Mouse (Mus musculus): ENCODE measurements at regions not wholly inside any gene's neighbourhood (a gene's known extent, or its start where the extent isn't known, plus 50 kb on each side); places are given as distances from the start of the nearest gene placed in this dataset.
A peak's percentile ranks its signal among the peaks of the same experiment; 100 is the strongest.
"Not testable (repeated sequence)": the region's sequence is repeated elsewhere in the genome, so short reads cannot be mapped to it uniquely, and the experiment has no call there.

DNA sequence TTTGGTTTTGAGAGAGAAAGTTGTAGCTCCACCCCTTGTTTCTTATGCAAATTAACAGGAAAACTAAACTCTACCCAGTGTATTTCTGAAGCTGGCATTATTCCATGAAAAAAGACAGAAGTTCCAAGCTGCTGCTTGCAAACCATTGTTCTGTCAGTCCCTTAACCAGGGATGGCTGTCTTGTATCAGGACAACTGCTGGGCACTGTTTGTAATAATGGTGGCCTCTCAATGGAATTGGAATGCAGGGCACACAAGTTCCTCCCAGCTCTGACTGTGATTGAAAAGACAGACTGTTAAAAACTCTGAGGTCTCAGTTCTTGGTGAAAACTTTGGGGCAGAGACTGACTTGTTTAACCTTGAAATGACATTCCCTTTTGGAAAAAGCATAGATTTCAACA is 516.0 kb upstream of the Fam241a start:
- Histone ChIP-seq H3K4me2 (replicated peaks) (no peak overlapping the region), H3K27me3 (no peaks in the 10 kb centered on the region), H3K9ac (replicated peaks) (no peak overlapping the region), H3K36me3 (no peaks in the 10 kb centered on the region), H3K4me3 (no peak overlapping the region), H3K9me3 (no peaks in the 10 kb centered on the region), H3K27ac (replicated peaks) (no peak overlapping the region), H3K4me1 (no peaks in the 10 kb centered on the region)
- no peak for ATAC-seq (replicated peaks)

GRCm38 (mm10) chr3:128394805-128395204 is 498.7 kb upstream of the Fam241a start:
- Histone ChIP-seq H3K9ac (replicated peaks) (no peak overlapping the region), H3K9me3 (no peaks in the 10 kb centered on the region), H3K4me3 (no peak overlapping the region), H3K4me1 (no peaks in the 10 kb centered on the region), H3K36me3 (no peaks in the 10 kb centered on the region), H3K27ac (replicated peaks) (no peak overlapping the region), H3K27me3 (no peaks in the 10 kb centered on the region), H3K4me2 (replicated peaks) (no peak overlapping the region)
- WGBS = 75% methylated on average over 3 of the region's 3 CpGs
- no peak for ATAC-seq (replicated peaks)

GRCm38 (mm10) chr3:128380579-128380978 is 484.5 kb upstream of the Fam241a start:
- no peaks in the 10 kb centered on the region for H3K27me3 ChIP-seq
- H3K27ac ChIP-seq (replicated peaks) = no peak overlapping the region
- ATAC-seq (replicated peaks) = 0 out of 2 replicates have a peak, but pooled peaks have one; percentile 32
- no peaks in the 10 kb centered on the region for H3K36me3 ChIP-seq
- H3K9ac ChIP-seq (replicated peaks) = no peak overlapping the region
- H3K4me1 ChIP-seq = no peaks in the 10 kb centered on the region
- H3K4me2 ChIP-seq (replicated peaks) = no peak overlapping the region
- H3K9me3 ChIP-seq = no peaks in the 10 kb centered on the region
- 80% methylated on average over 4 of the region's 4 CpGs for WGBS
- no peak overlapping the region for H3K4me3 ChIP-seq

GRCm38 (mm10) chr3:128369521-128370127 is 473.5 kb upstream of the Fam241a start:
- H3K4me3 ChIP-seq = no peak overlapping the region
- WGBS = 4% methylated on average over 5 of the region's 5 CpGs
- no peak overlapping the region for H3K9ac ChIP-seq (replicated peaks)
- no peak; the same call in 1 of the 2 replicates for ATAC-seq (replicated peaks)
- no peaks in the 10 kb centered on the region for H3K36me3 ChIP-seq
- H3K27me3 ChIP-seq = no peaks in the 10 kb centered on the region
- no peak overlapping the region for H3K27ac ChIP-seq (replicated peaks)
- H3K4me2 ChIP-seq (replicated peaks) = no peak overlapping the region
- H3K9me3 ChIP-seq = no peaks in the 10 kb centered on the region
- 0 out of 2 replicates have a peak, but pooled peaks cover 4% of the 10 kb centered on the region for H3K4me1 ChIP-seq

GRCm38 (mm10) chr3:128362310-128362709 is 466.2 kb upstream of the Fam241a start:
- Histone ChIP-seq H3K27me3 (no peaks in the 10 kb centered on the region), H3K27ac (replicated peaks) (no peak overlapping the region), H3K9ac (replicated peaks) (no peak overlapping the region), H3K36me3 (no peaks in the 10 kb centered on the region), H3K4me1 (no peaks in the 10 kb centered on the region), H3K4me2 (replicated peaks) (no peak overlapping the region), H3K9me3 (no peaks in the 10 kb centered on the region), H3K4me3 (no peak overlapping the region)
- ATAC-seq (replicated peaks) = no peak
- 92% methylated on average over 2 of the region's 2 CpGs for WGBS

DNA sequence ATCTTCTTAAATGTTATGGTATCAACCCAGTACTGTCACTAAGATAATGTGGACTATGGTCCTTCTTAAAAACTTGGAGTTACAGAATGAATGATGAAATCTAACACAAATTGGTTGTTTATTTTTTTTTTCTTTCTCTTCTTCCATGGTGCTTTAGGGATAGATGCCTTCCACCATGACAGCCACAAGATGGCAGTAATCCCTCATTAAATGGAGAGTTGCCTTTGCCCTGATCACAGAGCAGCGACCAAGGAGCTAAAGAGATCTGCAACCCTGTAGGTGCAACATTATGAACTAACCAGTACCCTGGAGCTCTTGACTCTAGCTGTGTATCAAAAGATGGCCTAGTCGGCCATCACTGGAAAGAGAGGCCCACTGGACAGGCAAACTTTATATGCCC is 453.0 kb upstream of the Fam241a start:
- not testable (repeated sequence) for H3K9ac ChIP-seq (replicated peaks); H3K4me3 ChIP-seq; H3K9me3 ChIP-seq; H3K4me2 ChIP-seq (replicated peaks); H3K27ac ChIP-seq (replicated peaks); H3K36me3 ChIP-seq; H3K4me1 ChIP-seq; H3K27me3 ChIP-seq
- ATAC-seq (replicated peaks) = peak; percentile 94
- WGBS = 4% methylated on average over 2 of the region's 2 CpGs

GRCm38 (mm10) chr3:128347782-128348574 is 451.9 kb upstream of the Fam241a start:
- Histone ChIP-seq H3K36me3 (no peaks in the 10 kb centered on the region), H3K9ac (replicated peaks) (no peak overlapping the region), H3K4me3 (no peak overlapping the region), H3K27me3 (no peaks in the 10 kb centered on the region), H3K4me1 (no peaks in the 10 kb centered on the region), H3K4me2 (replicated peaks) (no peak overlapping the region), H3K9me3 (no peaks in the 10 kb centered on the region), H3K27ac (replicated peaks) (no peak overlapping the region)
- no peak for ATAC-seq (replicated peaks)
- WGBS = 62% methylated on average over 8 of the region's 8 CpGs

GRCm38 (mm10) chr3:128337508-128337907 is 441.4 kb upstream of the Fam241a start:
- H3K27me3 ChIP-seq = no peaks in the 10 kb centered on the region
- H3K27ac ChIP-seq (replicated peaks) = no peak overlapping the region
- H3K36me3 ChIP-seq = no peaks in the 10 kb centered on the region
- WGBS = 69% methylated on average over 2 of the region's 2 CpGs
- no peak overlapping the region for H3K4me2 ChIP-seq (replicated peaks)
- H3K4me3 ChIP-seq = no peak overlapping the region
- peak; percentile 46; the same call in 1 of the 2 replicates for ATAC-seq (replicated peaks)
- H3K9me3 ChIP-seq = no peaks in the 10 kb centered on the region
- H3K4me1 ChIP-seq = no peaks in the 10 kb centered on the region
- H3K9ac ChIP-seq (replicated peaks) = no peak overlapping the region

DNA sequence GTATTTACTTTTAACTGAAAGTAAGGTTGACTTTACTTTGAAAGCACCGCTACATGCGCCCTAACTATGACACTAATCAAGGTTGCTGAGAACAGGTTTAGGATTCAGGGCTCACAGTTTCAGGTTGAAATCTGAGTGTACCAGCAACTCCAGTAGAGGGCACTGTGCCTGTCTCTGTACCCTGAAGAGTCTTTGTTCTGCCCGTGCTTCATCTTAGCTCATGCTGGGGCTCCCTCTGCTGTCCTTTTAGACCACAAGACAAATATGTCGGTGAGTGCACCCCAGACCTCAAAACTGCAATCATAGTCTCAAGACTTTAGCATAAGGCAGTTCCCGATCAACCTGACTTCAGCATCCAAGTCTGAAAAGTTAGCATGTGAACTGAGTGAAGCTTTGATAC is 440.9 kb upstream of the Fam241a start:
- Histone ChIP-seq H3K9me3 (no peaks in the 10 kb centered on the region), H3K27me3 (no peaks in the 10 kb centered on the region), H3K4me2 (replicated peaks) (no peak overlapping the region), H3K36me3 (no peaks in the 10 kb centered on the region), H3K4me3 (no peak overlapping the region), H3K27ac (replicated peaks) (no peak overlapping the region), H3K9ac (replicated peaks) (no peak overlapping the region), H3K4me1 (no peaks in the 10 kb centered on the region)
- 27% methylated on average over 5 of the region's 5 CpGs for WGBS
- ATAC-seq (replicated peaks) = peak; percentile 96

- Histone ChIP-seq H3K4me3 (no peak overlapping the region), H3K9ac (replicated peaks) (no peak overlapping the region), H3K4me1 (no peaks in the 10 kb centered on the region), H3K27ac (replicated peaks) (no peak overlapping the region), H3K36me3 (no peaks in the 10 kb centered on the region), H3K9me3 (no peaks in the 10 kb centered on the region), H3K27me3 (no peaks in the 10 kb centered on the region), H3K4me2 (replicated peaks) (no peak overlapping the region)
- ATAC-seq (replicated peaks) = no peak
- 24% methylated on average over 5 of the region's 5 CpGs for WGBS
Measured at GRCm38 (mm10) chr3:128327677-128328076, 431.6 kb upstream of the Fam241a start.

- Histone ChIP-seq H3K4me1 (no peaks in the 10 kb centered on the region), H3K36me3 (no peaks in the 10 kb centered on the region), H3K4me3 (no peak overlapping the region), H3K9ac (replicated peaks) (no peak overlapping the region), H3K9me3 (no peaks in the 10 kb centered on the region), H3K27me3 (no peaks in the 10 kb centered on the region), H3K27ac (replicated peaks) (no peak overlapping the region), H3K4me2 (replicated peaks) (no peak overlapping the region)
- WGBS = 86% methylated on average over 4 of the region's 4 CpGs
- ATAC-seq (replicated peaks) = no peak
Measured at GRCm38 (mm10) chr3:128301312-128301711, 405.2 kb upstream of the Fam241a start.

DNA sequence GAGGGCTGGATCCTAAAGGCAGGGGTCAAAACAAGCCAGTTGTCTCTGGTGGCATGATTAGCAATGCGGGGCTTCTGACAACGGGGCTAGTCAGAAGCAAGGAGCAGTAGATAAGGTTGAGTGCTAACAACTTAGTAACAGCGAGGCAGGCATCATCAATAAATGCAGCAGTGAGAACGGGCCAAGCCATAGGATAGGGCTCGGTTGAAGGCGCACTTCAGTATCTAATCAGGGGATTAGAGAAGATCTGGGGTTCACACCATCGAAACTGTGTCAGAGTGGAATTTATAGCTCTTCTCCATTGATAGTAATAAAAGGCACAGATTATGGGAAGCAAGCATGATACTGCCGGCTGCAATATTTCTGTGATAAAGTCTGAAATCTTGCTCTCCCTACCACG is 402.0 kb upstream of the Fam241a start:
- Histone ChIP-seq H3K36me3 (no peaks in the 10 kb centered on the region), H3K4me1 (no peaks in the 10 kb centered on the region), H3K9me3 (no peaks in the 10 kb centered on the region), H3K9ac (replicated peaks) (no peak overlapping the region), H3K27ac (replicated peaks) (no peak overlapping the region), H3K27me3 (no peaks in the 10 kb centered on the region), H3K4me2 (replicated peaks) (no peak overlapping the region), H3K4me3 (no peak overlapping the region)
- 90% methylated on average over 9 of the region's 9 CpGs for WGBS
- ATAC-seq (replicated peaks) = no peak

GRCm38 (mm10) chr3:128287846-128288245 is 391.7 kb upstream of the Fam241a start:
- no peak for ATAC-seq (replicated peaks)
- Histone ChIP-seq H3K9me3 (no peaks in the 10 kb centered on the region), H3K4me2 (replicated peaks) (no peak overlapping the region), H3K4me3 (no peak overlapping the region), H3K27me3 (no peaks in the 10 kb centered on the region), H3K9ac (replicated peaks) (no peak overlapping the region), H3K27ac (replicated peaks) (no peak overlapping the region), H3K36me3 (no peaks in the 10 kb centered on the region), H3K4me1 (no peaks in the 10 kb centered on the region)
- WGBS = 72% methylated on average over 4 of the region's 4 CpGs
